8 mouse cellular contexts compared by ENCODE assay signal in the genomic region with DNA sequence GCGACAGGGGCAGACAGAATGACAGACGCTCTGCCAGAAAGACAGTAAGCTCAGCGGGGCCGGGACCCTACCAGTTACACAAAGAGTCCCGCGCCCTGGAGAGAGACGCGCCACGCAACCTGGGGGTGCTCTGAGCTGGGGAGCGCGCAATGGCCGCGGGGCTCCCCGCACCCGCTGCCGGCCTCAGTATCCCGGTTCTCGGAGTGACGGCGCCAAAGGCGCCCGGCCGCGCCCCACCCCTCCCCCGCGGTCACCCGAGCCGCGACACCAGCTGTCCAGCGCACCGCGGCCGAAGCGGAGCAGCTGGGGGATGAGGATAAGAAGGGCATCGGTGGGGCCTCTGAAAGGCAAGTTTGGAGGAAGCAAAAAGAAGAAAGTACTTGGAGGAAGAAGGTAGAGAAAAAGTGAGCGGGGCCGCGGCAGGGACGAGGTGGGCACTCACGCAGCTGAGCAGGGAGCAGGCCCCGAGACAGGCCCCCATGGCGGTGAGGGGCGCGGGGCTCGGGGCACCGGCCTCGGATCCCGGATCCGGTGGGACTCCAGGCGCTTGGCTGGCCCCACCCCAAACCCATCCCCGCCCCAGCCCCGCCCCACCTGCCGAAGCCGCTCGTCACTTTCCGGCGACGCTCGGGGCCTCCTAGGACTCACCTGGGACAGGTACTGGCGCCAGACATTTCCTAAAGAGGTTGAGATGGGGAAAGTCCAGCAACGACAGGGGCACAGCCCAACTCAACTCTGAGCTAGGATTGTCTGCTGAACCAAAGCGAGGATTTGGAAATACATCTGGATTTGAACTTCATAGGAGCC. TPM values are rescaled to one million over a fixed set of nuclear protein-coding genes. Genes with fewer than 3 reads are reported as not detected.
DNase-seq lines count a peak whose midpoint lies in the region; ATAC-seq and TF ChIP-seq lines count a peak whose summit lies in the region.

No protein-coding gene starts in this region.

- no peak overlapping the region for H3K27ac ChIP-seq in testis, adult 2 months (ENCODE audit: control insufficient read depth, insufficient read depth, low read depth, low read length)
- H3K27ac ChIP-seq in embryonic facial prominence, embryonic 12.5 days: peak overlapping the region; percentile 85
- H3K27ac ChIP-seq in intestine, embryonic 16.5 days (ENCODE audit: low read length): no peak overlapping the region
- H3K27ac ChIP-seq in liver, postnatal 0 days (ENCODE audit: low read depth): no peak overlapping the region

- peak overlapping the region; percentile 45 for H3K4me3 ChIP-seq in testis, adult 2 months (ENCODE audit: control insufficient read depth, low read depth, low read length)
- H3K4me3 ChIP-seq in embryonic facial prominence, embryonic 12.5 days: peak overlapping the region; percentile 92
- H3K4me3 ChIP-seq in intestine, embryonic 16.5 days (ENCODE audit: low read length): peak overlapping the region; percentile 59
- H3K4me3 ChIP-seq in liver, postnatal 0 days (ENCODE audit: low read depth, low read length): peak overlapping the region; percentile 33

- no peak for TF ChIP-seq POLR2A in testis, adult 2 months (IDR thresholded peaks at IDR 0.05; ENCODE audit: control insufficient read depth, low read depth, low read length)

- 1% methylated on average over 62 of the region's 62 CpGs for WGBS in embryonic facial prominence, embryonic 12.5 days
- 2% methylated on average over 60 of the region's 62 CpGs for WGBS in intestine, embryonic 16.5 days
- 3% methylated on average over 61 of the region's 62 CpGs for WGBS in liver, postnatal 0 days (ENCODE audit: insufficient replicate concordance)

- DNase-seq in testis, postnatal 10 days (ENCODE audit: low spot score): no peak
- peak; percentile 45 for DNase-seq in liver, postnatal 0 days
- peak; percentile 47 for DNase-seq in skeletal muscle tissue, adult 2 months (ENCODE audit: low read depth, low spot score)
- no peak for DNase-seq in layer of hippocampus, adult 9-10 months (ENCODE audit: low spot score)
- no peak for DNase-seq in thymus, adult 18-20 months

- H3K36me3 ChIP-seq in testis, adult 2 months (ENCODE audit: control insufficient read depth, insufficient read depth, low read length): no peaks in the 10 kb centered on the region
- H3K36me3 ChIP-seq in embryonic facial prominence, embryonic 12.5 days: no peaks in the 10 kb centered on the region; the same call in 1 of the 2 replicates
- H3K36me3 ChIP-seq in intestine, embryonic 16.5 days (ENCODE audit: control insufficient read depth, insufficient read depth, low read length): no peaks in the 10 kb centered on the region
- H3K36me3 ChIP-seq in liver, postnatal 0 days (replicated peaks; ENCODE audit: insufficient read depth, low read length): no peaks in the 10 kb centered on the region

- H3K9me3 ChIP-seq in embryonic facial prominence, embryonic 12.5 days: no peaks in the 10 kb centered on the region
- no peaks in the 10 kb centered on the region for H3K9me3 ChIP-seq in intestine, embryonic 16.5 days (ENCODE audit: control insufficient read depth, low read length)
- no peaks in the 10 kb centered on the region for H3K9me3 ChIP-seq in liver, postnatal 0 days (ENCODE audit: low read length)

- H3K9ac ChIP-seq in embryonic facial prominence, embryonic 12.5 days: peak overlapping the region; percentile 95
- peak overlapping the region; percentile 64 for H3K9ac ChIP-seq in intestine, embryonic 16.5 days (ENCODE audit: low read depth, low read length)
- 0 out of 2 replicates have a peak overlapping the region, but pooled peaks have one; percentile 11 for H3K9ac ChIP-seq in liver, postnatal 0 days (replicated peaks)

- peak; percentile 61 for ATAC-seq in embryonic facial prominence, embryonic 12.5 days (ENCODE audit: insufficient number of reproducible peaks, insufficient read depth, low FRiP score, low TSS enrichment)
- peak; percentile 84 for ATAC-seq in intestine, embryonic 16.5 days
- peak; percentile 68; the same call in 1 of the 2 replicates for ATAC-seq in liver, postnatal 0 days

- H3K4me1 ChIP-seq in testis, adult 2 months (ENCODE audit: control insufficient read depth, insufficient read depth, low read length): peaks cover 15% of the 10 kb centered on the region
- peaks cover 12% of the 10 kb centered on the region; the same call in 1 of the 2 replicates for H3K4me1 ChIP-seq in embryonic facial prominence, embryonic 12.5 days
- peaks cover 6% of the 10 kb centered on the region for H3K4me1 ChIP-seq in intestine, embryonic 16.5 days (ENCODE audit: control insufficient read depth, insufficient read depth, low read length)
- no peaks in the 10 kb centered on the region; the same call in 1 of the 2 replicates for H3K4me1 ChIP-seq in liver, postnatal 0 days (ENCODE audit: insufficient read depth)

- H3K4me2 ChIP-seq in embryonic facial prominence, embryonic 12.5 days (replicated peaks): peak overlapping the region; percentile 74
- peak overlapping the region; percentile 98 for H3K4me2 ChIP-seq in intestine, embryonic 16.5 days (ENCODE audit: low read depth, low read length)
- peak overlapping the region; percentile 69 for H3K4me2 ChIP-seq in liver, postnatal 0 days (ENCODE audit: low read depth, low read length)

- TF ChIP-seq CTCF in testis, adult 2 months (IDR thresholded peaks at IDR 0.05; ENCODE audit: control insufficient read depth, insufficient read depth, insufficient replicate concordance, low read depth, low read length): no peak
- no peak for TF ChIP-seq CTCF in liver, postnatal 0 days (IDR thresholded peaks at IDR 0.05; ENCODE audit: low read depth)

- 0 out of 2 replicates have a peak, but pooled peaks cover 4% of the 10 kb centered on the region for H3K27me3 ChIP-seq in testis, adult 2 months (ENCODE audit: control insufficient read depth, insufficient read depth, low read length)
- H3K27me3 ChIP-seq in embryonic facial prominence, embryonic 12.5 days: peaks cover 9% of the 10 kb centered on the region
- H3K27me3 ChIP-seq in intestine, embryonic 16.5 days (replicated peaks; ENCODE audit: control insufficient read depth, insufficient read depth, low read length): peaks cover 12% of the 10 kb centered on the region
- peaks cover 57% of the 10 kb centered on the region for H3K27me3 ChIP-seq in liver, postnatal 0 days (ENCODE audit: insufficient read depth, low read length)

- TF ChIP-seq EP300 in liver, postnatal 0 days (IDR thresholded peaks at IDR 0.05; ENCODE audit: low read depth): no peak

RNA-seq across cellular contexts. Expression of gene Serinc2, which starts 3.8 kb away (rescaled TPM):
- 23.7 and 24.1 TPM in 2 replicates for polyA plus RNA-seq in testis, adult 2 months (2012; rRNA removed)
- polyA plus RNA-seq in embryonic facial prominence, embryonic 12.5 days (2016; fragmentation: Nextera tagmentation; extraction: Ambion mirVana): 154 and 159 TPM in 2 replicates
- polyA plus RNA-seq in intestine, embryonic 16.5 days (2015; fragmentation: Nextera tagmentation; extraction: Ambion mirVana): 20.6 and 22.8 TPM in 2 replicates
- 3.4 and 4.4 TPM in 2 replicates for polyA plus RNA-seq in liver, postnatal 0 days (2015; fragmentation: Nextera tagmentation; extraction: Ambion mirVana)

RNA-seq across cellular contexts. Expression of gene Fabp3, which starts 33.2 kb away (rescaled TPM):
- 127 and 192 TPM in 2 replicates for polyA plus RNA-seq in testis, adult 2 months (2012; rRNA removed)
- polyA plus RNA-seq in embryonic facial prominence, embryonic 12.5 days (2016; fragmentation: Nextera tagmentation; extraction: Ambion mirVana): 14.6 and 14.9 TPM in 2 replicates
- 4.0 and 4.5 TPM in 2 replicates for polyA plus RNA-seq in intestine, embryonic 16.5 days (2015; fragmentation: Nextera tagmentation; extraction: Ambion mirVana)
- 1.3 and 26.0 TPM in 2 replicates for polyA plus RNA-seq in liver, postnatal 0 days (2015; fragmentation: Nextera tagmentation; extraction: Ambion mirVana)

RNA-seq across cellular contexts. Expression of gene Gm10570, which starts 33.3 kb away (rescaled TPM):
- polyA plus RNA-seq in testis, adult 2 months (2012; rRNA removed): not detected in 2 replicates
- not detected in 2 replicates for polyA plus RNA-seq in embryonic facial prominence, embryonic 12.5 days (2016; fragmentation: Nextera tagmentation; extraction: Ambion mirVana)
- polyA plus RNA-seq in intestine, embryonic 16.5 days (2015; fragmentation: Nextera tagmentation; extraction: Ambion mirVana): not detected in 2 replicates
- not detected in 2 replicates for polyA plus RNA-seq in liver, postnatal 0 days (2015; fragmentation: Nextera tagmentation; extraction: Ambion mirVana)

RNA-seq across cellular contexts. Expression of gene Gm853, which starts 53.0 kb away (rescaled TPM):
- polyA plus RNA-seq in testis, adult 2 months (2012; rRNA removed): 0.05 TPM in 1 of 2 replicates, not detected in the other
- not detected in 2 replicates for polyA plus RNA-seq in embryonic facial prominence, embryonic 12.5 days (2016; fragmentation: Nextera tagmentation; extraction: Ambion mirVana)
- not detected in 2 replicates for polyA plus RNA-seq in intestine, embryonic 16.5 days (2015; fragmentation: Nextera tagmentation; extraction: Ambion mirVana)
- polyA plus RNA-seq in liver, postnatal 0 days (2015; fragmentation: Nextera tagmentation; extraction: Ambion mirVana): not detected in 2 replicates

Comparison
In these comparisons a context has a peak if more than half of its experiments do, and no peak if none do; other contexts are left out.
1. H3K4me3 ChIP-seq: peak in every context shown above with its lines; median percentile 92 in embryonic facial prominence, embryonic 12.5 days; 59 in intestine, embryonic 16.5 days; 45 in testis, adult 2 months; 33 in liver, postnatal 0 days.
2. DNase-seq: peak in liver, postnatal 0 days (single experiment) and skeletal muscle tissue, adult 2 months (single experiment); none in testis, postnatal 10 days (single experiment), layer of hippocampus, adult 9-10 months (single experiment) and thymus, adult 18-20 months (0 of 2).
3. H3K9ac ChIP-seq: peak in every context shown above with its lines; median percentile 95 in embryonic facial prominence, embryonic 12.5 days; 64 in intestine, embryonic 16.5 days; 11 in liver, postnatal 0 days.
4. Peak in every context shown above with its lines, with median percentiles within 50 percentile points of each other: ATAC-seq and H3K4me2 ChIP-seq.